Mouse (Mus musculus): ENCODE measurements around the gene Patl2.

DNA sequence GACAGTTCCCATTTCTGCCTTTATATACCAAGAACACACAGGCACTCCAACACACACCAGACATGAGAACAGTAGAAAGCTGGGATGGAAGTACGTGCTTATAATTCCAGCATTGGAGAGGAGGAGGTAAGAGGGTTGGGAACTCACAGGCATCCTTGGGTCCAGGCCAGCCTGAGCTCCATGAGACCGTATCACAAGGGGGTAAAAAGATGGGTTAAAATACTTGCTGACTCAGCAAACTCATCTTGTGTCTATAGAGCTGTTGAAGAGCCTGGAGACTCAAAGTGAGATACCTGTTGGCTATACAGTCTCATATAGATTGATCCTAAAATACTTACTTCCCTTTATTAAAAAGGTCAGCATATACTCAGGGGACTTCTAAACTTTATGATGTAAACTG lies 69.1 kb downstream of the Patl2 start:
- TF ChIP-seq SIN3A (IDR thresholded peaks at IDR 0.05; ENCODE audit: low read length) (no peak), CTCF (conservative IDR thresholded peaks at IDR 0.05 in 1 of 2, IDR thresholded peaks at IDR 0.05 in 1 of 2; ENCODE audit: low read depth in 2 of 2, low read length in 2 of 2) (no peak), BHLHE40 (IDR thresholded peaks at IDR 0.05; ENCODE audit: low read depth, low read length) (no peak), POLR2A (IDR thresholded peaks at IDR 0.05; ENCODE audit: low read depth, low read length) (no peak), TBP (conservative IDR thresholded peaks at IDR 0.05; ENCODE audit: low read depth, low read length) (no peak), HCFC1 (IDR thresholded peaks at IDR 0.05; ENCODE audit: low read depth, low read length) (no peak), GABPA (IDR thresholded peaks at IDR 0.05; ENCODE audit: insufficient replicate concordance, low read depth, low read length) (no peak), CHD1 (IDR thresholded peaks at IDR 0.05; ENCODE audit: low read depth, low read length) (no peak), MAX (IDR thresholded peaks at IDR 0.05; ENCODE audit: low read length) (no peak), EP300 (IDR thresholded peaks at IDR 0.05; ENCODE audit: low read length) (no peak), MEF2A (IDR thresholded peaks at IDR 0.05; ENCODE audit: borderline replicate concordance, low read depth, low read length) (no peak), KAT2A (IDR thresholded peaks at IDR 0.05; ENCODE audit: insufficient replicate concordance, low read length) (no peak)
